Mouse (Mus musculus) stomach, postnatal 0 days (tissue): ENCODE data around the gene Krtap19-1.

Experiments used
- CTCF ChIP-seq: IDR thresholded peaks from 2 replicates; pipeline ENCODE4 v1.5.1; 2016; ENCODE audit warnings: antibody characterized with exemption, low read depth, mild to moderate bottlenecking, moderate library complexity
- EP300 ChIP-seq: optimal IDR thresholded peaks from 2 replicates; pipeline ENCODE3; 2016; ENCODE audit warnings: antibody characterized with exemption

GRCm38 (mm10) chr16:88896357-88896756 is 27.1 kb upstream of the Krtap19-1 start, which contains the start of gene Krtap19-5:
- no peak for TF ChIP-seq EP300
- no peak for TF ChIP-seq CTCF
